Mouse (Mus musculus): ENCODE results near the gene Acvr1.

Acvr1 gene

DNA sequence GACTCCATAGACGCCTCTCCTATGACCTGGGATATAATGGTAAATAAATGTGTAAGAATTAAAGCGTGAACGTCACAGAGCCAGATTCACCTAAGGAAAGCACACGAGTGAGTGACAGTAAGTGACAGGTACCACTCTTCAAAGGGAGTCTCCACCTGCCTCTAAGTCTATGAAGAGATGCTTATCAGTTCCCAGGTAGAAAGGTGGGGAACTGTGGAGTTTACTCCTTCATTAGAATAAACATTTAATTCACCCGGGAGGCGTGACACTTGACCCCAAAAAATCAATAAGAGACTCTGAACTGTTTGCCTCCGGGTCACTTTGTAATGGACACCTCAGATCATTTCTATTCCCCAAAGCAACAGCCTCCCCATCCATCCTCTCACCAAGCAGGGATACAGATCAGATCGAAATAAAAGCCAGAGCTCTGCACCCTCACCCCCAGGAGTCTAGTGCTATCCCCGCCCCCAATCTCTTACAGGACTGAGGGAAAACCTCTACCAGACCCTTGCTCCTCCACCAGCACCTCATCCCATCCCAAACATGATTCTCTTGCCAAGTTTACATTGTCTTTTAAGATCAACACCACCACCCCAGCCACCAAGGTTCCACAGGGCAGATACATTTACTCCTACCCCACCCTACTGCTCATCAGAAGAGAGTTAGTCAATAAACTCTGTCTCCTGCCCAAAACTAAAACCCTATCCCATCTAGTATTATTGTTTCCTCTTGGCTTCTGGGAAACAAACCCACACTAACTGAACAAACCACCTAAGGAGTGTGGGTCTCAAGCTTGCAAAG, 9.7 kb downstream of the Acvr1 start:
- DNase-seq (ENCODE audit: low read depth, low spot score), result no peak

- DNase-seq (ENCODE audit: low read depth, low spot score), result no peak
Measured at GRCm38 (mm10) chr2:58552296-58552695, 14.7 kb downstream of the Acvr1 start.

- no peak for DNase-seq (ENCODE audit: low read depth, low spot score)
Measured at GRCm38 (mm10) chr2:58551866-58552265, 15.1 kb downstream of the Acvr1 start.

GRCm38 (mm10) chr2:58550488-58550887, 16.5 kb downstream of the Acvr1 start:
- DNase-seq (ENCODE audit: low read depth, low spot score), result no peak

- DNase-seq (ENCODE audit: low read depth, low spot score), result no peak
Measured at GRCm38 (mm10) chr2:58549960-58550359, 17.0 kb downstream of the Acvr1 start.

GRCm38 (mm10) chr2:58548943-58549342, 18.0 kb downstream of the Acvr1 start:
- DNase-seq (ENCODE audit: low read depth, low spot score), result no peak

- DNase-seq (ENCODE audit: low read depth, low spot score), result no peak
Measured at GRCm38 (mm10) chr2:58546264-58546663, 20.7 kb downstream of the Acvr1 start.

DNA sequence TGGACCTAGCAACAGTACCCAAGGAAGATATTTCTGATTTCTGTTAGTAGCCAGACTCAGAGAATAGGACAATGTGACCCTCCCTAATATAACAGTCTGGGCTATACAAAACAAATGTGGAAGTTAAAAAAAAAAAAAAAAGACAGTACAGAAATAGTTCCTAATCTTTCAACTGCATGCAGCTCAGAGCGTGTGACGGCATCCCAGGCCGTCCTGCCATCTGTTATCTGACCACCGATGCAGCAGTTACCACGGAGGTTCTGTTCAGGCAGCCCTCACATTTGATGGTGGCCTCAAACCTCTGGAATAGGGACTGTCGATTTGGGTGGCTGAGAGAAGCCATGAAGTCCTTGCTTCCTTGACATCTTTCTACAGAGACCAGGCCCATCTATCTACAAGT, 22.6 kb downstream of the Acvr1 start:
- DNase-seq (ENCODE audit: low read depth, low spot score), result no peak

DNA sequence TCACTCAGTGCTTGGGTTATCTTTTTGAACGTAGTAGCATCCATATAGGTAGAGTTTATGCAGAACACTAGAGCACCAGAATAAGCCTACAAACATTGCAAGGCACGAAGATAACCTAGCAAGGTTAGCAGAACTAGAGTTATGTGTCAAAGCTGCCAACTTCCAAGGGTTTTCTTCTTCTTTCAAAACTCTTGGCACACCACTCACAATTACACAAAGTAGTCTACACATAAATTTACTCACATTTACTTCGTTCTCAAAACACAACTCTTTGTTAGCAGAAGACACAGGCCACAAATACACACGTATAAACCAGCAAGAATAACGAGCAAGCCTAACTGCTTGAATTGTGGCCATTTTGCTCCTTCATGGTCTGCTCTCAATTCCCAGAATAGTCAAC, 23.7 kb downstream of the Acvr1 start:
- no peak for DNase-seq (ENCODE audit: low read depth, low spot score)

DNA sequence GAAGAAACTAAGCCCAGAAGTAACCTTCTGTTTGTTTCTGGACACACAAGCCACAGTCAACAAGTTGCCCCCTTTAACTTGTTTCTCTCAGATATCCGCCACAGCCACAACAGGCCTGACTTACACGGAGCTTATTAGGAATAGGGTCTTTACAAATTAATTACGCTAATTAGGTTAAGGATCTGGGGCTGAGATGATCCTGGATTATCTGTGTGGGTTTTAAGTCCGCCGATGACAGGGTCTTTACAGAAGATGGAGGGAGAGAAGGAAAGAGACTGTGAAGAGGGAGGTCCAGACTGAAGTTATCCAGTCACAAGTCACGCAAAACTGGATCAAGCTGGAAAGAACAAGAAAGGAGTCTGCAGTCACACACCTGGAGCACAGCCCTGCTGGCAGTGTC, 28.8 kb downstream of the Acvr1 start:
- DNase-seq (ENCODE audit: low read depth, low spot score), result no peak

DNA sequence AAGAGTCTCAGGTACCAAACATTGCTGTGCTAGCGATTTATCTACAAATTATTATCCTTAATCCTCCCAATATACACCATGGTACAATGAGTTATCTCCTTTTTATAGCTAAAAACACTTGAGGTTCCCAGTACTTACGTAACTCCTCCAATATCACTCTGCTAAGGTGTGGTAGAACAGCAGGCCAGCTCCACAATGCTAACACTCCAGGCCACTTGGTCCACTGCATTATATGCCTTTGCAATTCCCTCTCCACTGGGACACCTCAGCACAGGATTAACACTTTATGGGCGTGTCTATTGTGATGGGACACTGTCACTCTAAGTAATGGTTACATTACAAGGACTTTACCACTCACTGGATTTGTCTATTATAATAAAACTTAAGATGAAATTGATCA, 30.2 kb downstream of the Acvr1 start:
- DNase-seq (ENCODE audit: low read depth, low spot score), result no peak

- no peak for DNase-seq (ENCODE audit: low read depth, low spot score)
Measured at GRCm38 (mm10) chr2:58535233-58535632, 31.7 kb downstream of the Acvr1 start.

GRCm38 (mm10) chr2:58534379-58534778, 32.6 kb downstream of the Acvr1 start:
- no peak for DNase-seq (ENCODE audit: low read depth, low spot score)

GRCm38 (mm10) chr2:58533521-58534001, 33.4 kb downstream of the Acvr1 start:
- DNase-seq (ENCODE audit: low read depth, low spot score), result no peak

GRCm38 (mm10) chr2:58532260-58532850, 34.6 kb downstream of the Acvr1 start:
- peak; percentile 78 for DNase-seq (ENCODE audit: low read depth, low spot score)

DNA sequence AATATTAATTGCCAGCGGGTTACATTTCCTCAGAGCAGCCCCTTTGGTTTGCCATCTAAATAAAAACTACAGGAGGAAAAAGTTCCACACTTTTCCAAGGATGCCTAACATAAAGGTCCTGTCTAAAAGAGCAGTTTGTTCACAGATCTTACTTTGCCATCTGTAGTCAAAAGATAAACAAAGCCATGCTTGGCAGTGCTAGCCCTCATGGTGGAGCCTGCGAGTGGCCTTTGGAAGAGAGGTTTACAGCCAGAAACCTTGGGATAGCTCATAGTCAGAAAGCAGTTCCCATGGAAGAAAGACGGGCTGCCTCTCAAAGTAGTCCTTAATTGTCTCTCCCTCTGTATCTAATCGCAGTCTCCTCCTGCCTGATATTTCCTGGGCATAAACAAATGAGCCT, 36.4 kb downstream of the Acvr1 start:
- DNase-seq (ENCODE audit: low read depth, low spot score), result no peak

DNA sequence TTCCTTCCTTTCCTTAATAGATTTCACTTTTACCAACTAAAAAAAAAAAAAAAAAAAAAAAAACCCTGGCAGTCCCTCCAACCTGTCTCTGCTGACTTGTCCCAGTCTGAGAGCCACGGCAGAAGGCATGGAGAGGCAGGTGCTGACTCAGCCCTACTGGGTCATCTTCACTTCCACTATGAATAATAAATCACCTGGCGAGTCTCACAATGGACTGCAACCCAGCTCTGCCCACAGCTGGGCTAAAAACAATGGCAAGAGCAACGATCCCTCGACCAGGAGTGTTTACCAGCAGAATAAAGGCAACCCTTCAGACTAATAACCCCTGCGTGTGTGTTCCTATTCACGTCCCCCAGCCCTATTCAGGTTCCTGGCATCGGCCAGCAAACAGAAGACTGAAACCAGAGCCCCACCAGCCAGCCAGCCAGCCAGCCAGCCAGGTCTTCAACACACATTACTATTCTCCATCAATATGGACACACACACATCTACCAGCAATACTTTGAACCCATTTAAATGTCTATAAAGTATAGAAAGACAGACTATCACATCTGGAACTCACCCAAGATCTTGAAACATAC, 37.0 kb downstream of the Acvr1 start:
- DNase-seq (ENCODE audit: low read depth, low spot score), result no peak

- DNase-seq (ENCODE audit: low read depth, low spot score), result no peak
Measured at GRCm38 (mm10) chr2:58529384-58529783, 37.6 kb downstream of the Acvr1 start.

- no peak for DNase-seq (ENCODE audit: low read depth, low spot score)
Measured at GRCm38 (mm10) chr2:58527786-58528185, 39.2 kb downstream of the Acvr1 start.

GRCm38 (mm10) chr2:58524356-58524755, 42.6 kb downstream of the Acvr1 start:
- DNase-seq (ENCODE audit: low read depth, low spot score), result no peak

GRCm38 (mm10) chr2:58523894-58524293, 43.1 kb downstream of the Acvr1 start:
- no peak for DNase-seq (ENCODE audit: low read depth, low spot score)

GRCm38 (mm10) chr2:58523097-58523496, 43.9 kb downstream of the Acvr1 start:
- DNase-seq (ENCODE audit: low read depth, low spot score), result no peak

- DNase-seq (ENCODE audit: low read depth, low spot score), result no peak
Measured at GRCm38 (mm10) chr2:58521621-58522020, 45.3 kb downstream of the Acvr1 start.

Measured in telencephalon, adult 2 months (tissue).